Mouse (Mus musculus) liver, embryonic 11.5 days (tissue): ENCODE measurements at regions not wholly inside any gene's neighbourhood (a gene's known extent, or its start where the extent isn't known, plus 50 kb on each side); places are given as distances from the start of the nearest gene placed in this dataset.

Experiments
- ATAC-seq: fragments of 200-750 bp; cut with Nextera tagmentation; replicated peaks from 2 replicates; pipeline ENCODE4 v1.8.0; 2017; ENCODE audit warnings: moderate number of reproducible peaks, mild to moderate bottlenecking, moderate TSS enrichment, moderate library complexity; ENCODE audit not compliant: low FRiP score
- DNase-seq: peaks from one replicate; pipeline ENCODE4 v3.0.0-alpha.2; 2017; ENCODE audit warnings: low spot score
- H3K27ac ChIP-seq: fragments of 300-500 bp; sonication (generic); 2 replicates; pipeline ENCODE4 v1.5.1; 2014; ENCODE audit warnings: mild to moderate bottlenecking, low read depth, low read length, control low read depth
- H3K27me3 ChIP-seq: fragments of 300-500 bp; sonication (generic); replicated peaks from 2 replicates; pipeline ENCODE4 v1.6.1; 2014; ENCODE audit warnings: low read length, mixed read lengths; ENCODE audit not compliant: control insufficient read depth, insufficient read depth
- H3K36me3 ChIP-seq: fragments of 300-500 bp; sonication (generic); 2 replicates; pipeline ENCODE4 v1.6.1; 2014; ENCODE audit warnings: mild to moderate bottlenecking, low read length, moderate library complexity, mixed read lengths; ENCODE audit not compliant: control insufficient read depth, insufficient read depth
- H3K4me1 ChIP-seq: fragments of 300-500 bp; sonication (generic); replicated peaks from 2 replicates; pipeline ENCODE4 v1.6.1; 2014; ENCODE audit warnings: low read length, mixed read lengths; ENCODE audit not compliant: control insufficient read depth, insufficient read depth
- H3K4me2 ChIP-seq: fragments of 300-500 bp; sonication (generic); 2 replicates; pipeline ENCODE4 v1.6.1; 2014; ENCODE audit warnings: mild to moderate bottlenecking, control low read depth, moderate library complexity
- H3K4me3 ChIP-seq: fragments of 300-500 bp; sonication (generic); 2 replicates; pipeline ENCODE4 v1.5.1; 2014; ENCODE audit warnings: low read depth, low read length, control low read depth
- H3K9ac ChIP-seq: fragments of 300-500 bp; sonication (generic); 2 replicates; pipeline ENCODE4 v1.6.1; 2014; ENCODE audit warnings: low read depth, low read length, control low read depth
- H3K9me3 ChIP-seq: fragments of 300-500 bp; sonication (generic); 2 replicates; pipeline ENCODE4 v1.6.1; 2016; ENCODE audit warnings: low read length, inconsistent platforms, mixed read lengths; ENCODE audit not compliant: control insufficient read depth
- WGBS: fragments of 180-500 bp; shearing (Covaris S2); extraction: QIAGEN DNeasy Blood & Tissue Kit; methylation state at CpG from one replicate; pipeline ENCODE4 v1.1.7; 2014; 5-methylcytosine and 5-hydroxymethylcytosine counted together

GRCm38 (mm10) chr8:30797341-30797740, 2631.2 kb upstream of the 5930422O12Rik start:
- no peaks in the 10 kb centered on the region for H3K36me3 ChIP-seq
- no peak for DNase-seq
- no peaks in the 10 kb centered on the region for H3K27me3 ChIP-seq
- H3K9ac ChIP-seq, result no peak overlapping the region
- WGBS, result 100% methylated on average over 1 of the region's 1 CpGs
- no peak overlapping the region for H3K4me2 ChIP-seq
- H3K4me1 ChIP-seq, result no peaks in the 10 kb centered on the region
- no peak for ATAC-seq
- H3K9me3 ChIP-seq, result no peaks in the 10 kb centered on the region
- H3K4me3 ChIP-seq, result no peak overlapping the region
- no peak overlapping the region for H3K27ac ChIP-seq

- ATAC-seq, result no peak
- Histone ChIP-seq H3K27me3 (no peaks in the 10 kb centered on the region), H3K4me2 (no peak overlapping the region), H3K36me3 (no peaks in the 10 kb centered on the region), H3K9me3 (no peaks in the 10 kb centered on the region), H3K9ac (no peak overlapping the region), H3K4me3 (no peak overlapping the region), H3K27ac (no peak overlapping the region), H3K4me1 (no peaks in the 10 kb centered on the region)
- WGBS, result 88% methylated on average over 5 of the region's 5 CpGs
- no peak for DNase-seq
Observed at GRCm38 (mm10) chr8:30817028-30817427, 2611.5 kb upstream of the 5930422O12Rik start.

GRCm38 (mm10) chr8:30822835-30823587, 2605.5 kb upstream of the 5930422O12Rik start:
- WGBS, result 82% methylated on average over 25 of the region's 25 CpGs
- Histone ChIP-seq H3K36me3 (no peaks in the 10 kb centered on the region), H3K9ac (no peak overlapping the region), H3K4me1 (no peaks in the 10 kb centered on the region), H3K4me2 (no peak overlapping the region), H3K4me3 (no peak overlapping the region), H3K9me3 (no peaks in the 10 kb centered on the region), H3K27me3 (no peaks in the 10 kb centered on the region), H3K27ac (no peak overlapping the region)
- ATAC-seq (no peak), DNase-seq (no peak)

GRCm38 (mm10) chr8:30823588-30823938, 2604.9 kb upstream of the 5930422O12Rik start:
- Histone ChIP-seq H3K36me3 (no peaks in the 10 kb centered on the region), H3K4me3 (no peak overlapping the region), H3K4me2 (no peak overlapping the region), H3K4me1 (no peaks in the 10 kb centered on the region), H3K27ac (no peak overlapping the region), H3K9ac (no peak overlapping the region), H3K9me3 (no peaks in the 10 kb centered on the region), H3K27me3 (no peaks in the 10 kb centered on the region)
- DNase-seq (no peak), ATAC-seq (no peak)
- 86% methylated on average over 11 of the region's 11 CpGs for WGBS

DNA sequence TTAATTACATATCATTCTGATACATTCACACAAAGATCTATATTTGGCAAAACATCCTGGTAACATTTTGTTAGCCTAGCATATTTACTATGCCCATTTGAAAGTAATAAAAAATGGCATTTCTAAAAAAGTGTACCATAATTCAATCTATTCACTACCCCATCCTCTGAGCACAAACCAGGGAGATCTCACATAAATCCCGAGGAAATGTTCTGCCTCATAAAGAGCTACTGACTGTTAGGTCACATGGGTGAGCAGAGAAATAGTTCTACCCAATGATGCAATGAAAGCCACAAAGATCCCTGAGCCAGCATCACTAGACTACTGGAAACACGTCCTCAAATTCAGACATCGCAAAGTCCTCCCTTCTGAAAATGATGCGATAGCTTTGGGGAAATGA, 2602.5 kb upstream of the 5930422O12Rik start:
- no peak overlapping the region for H3K4me2 ChIP-seq
- no peak overlapping the region for H3K4me3 ChIP-seq
- no peaks in the 10 kb centered on the region for H3K36me3 ChIP-seq
- 84% methylated on average over 4 of the region's 4 CpGs for WGBS
- DNase-seq, result no peak
- no peak for ATAC-seq
- H3K9me3 ChIP-seq, result no peaks in the 10 kb centered on the region
- H3K4me1 ChIP-seq, result no peaks in the 10 kb centered on the region
- no peaks in the 10 kb centered on the region for H3K27me3 ChIP-seq
- no peak overlapping the region for H3K9ac ChIP-seq
- no peak overlapping the region for H3K27ac ChIP-seq

DNA sequence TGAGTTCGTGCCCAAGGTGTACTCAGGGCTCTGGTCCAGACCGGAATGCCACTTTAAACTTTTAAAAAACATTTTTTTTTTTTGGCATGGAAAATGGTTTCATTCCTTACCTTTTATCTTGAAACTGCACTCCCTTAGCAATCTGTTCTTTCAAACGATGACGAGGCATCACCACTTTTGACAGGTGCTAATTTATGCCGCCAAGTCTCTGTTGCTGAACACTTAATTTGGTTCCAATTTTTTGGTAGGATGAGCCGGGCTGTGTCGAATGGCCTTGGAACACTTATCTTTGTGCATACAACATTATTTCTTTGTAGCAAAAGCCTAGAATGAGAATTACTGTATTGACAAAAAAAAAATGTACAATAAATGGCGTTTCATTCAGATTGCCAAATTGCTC, 2590.5 kb upstream of the 5930422O12Rik start:
- Histone ChIP-seq H3K4me1 (no peaks in the 10 kb centered on the region), H3K9ac (no peak overlapping the region), H3K27ac (no peak overlapping the region), H3K27me3 (no peaks in the 10 kb centered on the region), H3K4me3 (no peak overlapping the region), H3K9me3 (no peaks in the 10 kb centered on the region), H3K4me2 (no peak overlapping the region), H3K36me3 (no peaks in the 10 kb centered on the region)
- DNase-seq, result no peak
- WGBS, result 86% methylated on average over 8 of the region's 8 CpGs
- no peak for ATAC-seq

- DNase-seq (peak; percentile 61), ATAC-seq (peak; percentile 54; the same call in 1 of the 2 replicates)
- no peaks in the 10 kb centered on the region for H3K9me3 ChIP-seq
- WGBS, result 33% methylated on average over 8 of the region's 8 CpGs
- no peak overlapping the region for H3K4me2 ChIP-seq
- H3K4me3 ChIP-seq, result no peak overlapping the region
- no peaks in the 10 kb centered on the region for H3K4me1 ChIP-seq
- no peak overlapping the region for H3K9ac ChIP-seq
- no peaks in the 10 kb centered on the region for H3K36me3 ChIP-seq
- H3K27me3 ChIP-seq, result no peaks in the 10 kb centered on the region
- no peak overlapping the region for H3K27ac ChIP-seq
Observed at GRCm38 (mm10) chr8:30840064-30840463, 2588.4 kb upstream of the 5930422O12Rik start.

- Histone ChIP-seq H3K27ac (no peak overlapping the region), H3K4me1 (no peaks in the 10 kb centered on the region), H3K4me3 (no peak overlapping the region), H3K4me2 (no peak overlapping the region), H3K27me3 (no peaks in the 10 kb centered on the region), H3K36me3 (no peaks in the 10 kb centered on the region), H3K9me3 (no peaks in the 10 kb centered on the region), H3K9ac (no peak overlapping the region)
- DNase-seq, result no peak
- 64% methylated on average over 4 of the region's 4 CpGs for WGBS
- ATAC-seq, result no peak
Observed at GRCm38 (mm10) chr8:30863017-30863416, 2565.5 kb upstream of the 5930422O12Rik start.

DNA sequence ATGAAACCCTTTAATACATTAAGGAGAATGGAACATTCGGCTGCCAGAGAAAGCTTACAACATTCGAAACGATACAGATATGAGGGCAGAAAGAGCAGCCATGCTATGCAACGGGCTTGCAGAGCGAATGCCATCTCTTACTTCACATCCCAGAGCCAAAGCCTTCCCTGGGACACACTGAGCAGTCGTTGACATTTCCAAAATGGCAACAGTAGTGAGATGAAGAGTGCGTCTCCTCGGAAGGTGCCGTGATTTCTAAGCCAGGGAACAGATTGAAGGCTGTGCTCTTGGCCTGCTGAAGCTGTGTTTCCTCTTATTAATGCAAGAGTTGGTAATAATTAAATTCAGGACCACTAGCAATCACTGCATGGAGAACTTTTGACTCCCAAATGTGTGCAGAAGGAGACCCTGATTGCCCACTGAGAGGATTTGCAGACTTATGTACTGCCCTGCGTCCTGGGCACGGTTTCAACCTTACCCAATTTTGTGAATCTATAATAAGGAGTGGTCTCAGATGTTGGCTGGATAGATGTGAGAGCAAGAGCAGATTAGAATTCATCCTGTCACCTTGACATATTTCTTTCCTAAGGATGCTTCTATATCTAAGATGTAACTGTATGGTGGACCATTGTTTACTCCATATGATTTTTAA, 2522.3 kb upstream of the 5930422O12Rik start:
- 87% methylated on average over 11 of the region's 11 CpGs for WGBS
- no peak overlapping the region for H3K4me2 ChIP-seq
- no peak for DNase-seq
- no peak overlapping the region for H3K4me3 ChIP-seq
- no peak for ATAC-seq
- H3K36me3 ChIP-seq, result no peaks in the 10 kb centered on the region
- H3K27me3 ChIP-seq, result no peaks in the 10 kb centered on the region
- no peaks in the 10 kb centered on the region for H3K9me3 ChIP-seq
- no peak overlapping the region for H3K27ac ChIP-seq
- H3K4me1 ChIP-seq, result no peaks in the 10 kb centered on the region
- no peak overlapping the region for H3K9ac ChIP-seq
